Mouse (Mus musculus): Measurements from ENCODE around the gene Scube3.
A peak's percentile ranks its signal among the peaks of the same experiment; 100 is the strongest.
"Not testable (repeated sequence)": the region's sequence is repeated elsewhere in the genome, so short reads cannot be mapped to it uniquely, and the experiment has no call there.

Gene Scube3

DNA sequence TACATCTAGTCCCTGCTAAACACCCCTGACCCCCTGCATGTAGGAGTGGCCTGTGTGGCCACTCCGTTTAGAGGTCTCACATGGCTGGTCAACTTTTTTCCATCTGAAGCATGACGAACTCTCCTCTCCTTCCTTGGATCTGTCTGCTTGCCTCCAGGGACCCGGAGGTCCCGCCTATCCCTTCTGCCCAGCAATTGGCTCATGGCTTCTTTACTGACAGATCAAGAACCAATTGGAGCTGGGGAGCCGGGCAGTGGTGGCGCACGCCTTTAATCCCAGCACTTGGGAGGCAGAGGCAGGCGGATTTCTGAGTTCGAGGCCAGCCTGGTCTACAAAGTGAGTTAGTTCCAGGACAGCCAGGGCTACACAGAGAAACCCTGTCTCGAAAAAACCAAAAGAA lies 80.5 kb downstream of the Scube3 start:
- DNase-seq (ENCODE audit: low spot score) = not testable (repeated sequence)

DNA sequence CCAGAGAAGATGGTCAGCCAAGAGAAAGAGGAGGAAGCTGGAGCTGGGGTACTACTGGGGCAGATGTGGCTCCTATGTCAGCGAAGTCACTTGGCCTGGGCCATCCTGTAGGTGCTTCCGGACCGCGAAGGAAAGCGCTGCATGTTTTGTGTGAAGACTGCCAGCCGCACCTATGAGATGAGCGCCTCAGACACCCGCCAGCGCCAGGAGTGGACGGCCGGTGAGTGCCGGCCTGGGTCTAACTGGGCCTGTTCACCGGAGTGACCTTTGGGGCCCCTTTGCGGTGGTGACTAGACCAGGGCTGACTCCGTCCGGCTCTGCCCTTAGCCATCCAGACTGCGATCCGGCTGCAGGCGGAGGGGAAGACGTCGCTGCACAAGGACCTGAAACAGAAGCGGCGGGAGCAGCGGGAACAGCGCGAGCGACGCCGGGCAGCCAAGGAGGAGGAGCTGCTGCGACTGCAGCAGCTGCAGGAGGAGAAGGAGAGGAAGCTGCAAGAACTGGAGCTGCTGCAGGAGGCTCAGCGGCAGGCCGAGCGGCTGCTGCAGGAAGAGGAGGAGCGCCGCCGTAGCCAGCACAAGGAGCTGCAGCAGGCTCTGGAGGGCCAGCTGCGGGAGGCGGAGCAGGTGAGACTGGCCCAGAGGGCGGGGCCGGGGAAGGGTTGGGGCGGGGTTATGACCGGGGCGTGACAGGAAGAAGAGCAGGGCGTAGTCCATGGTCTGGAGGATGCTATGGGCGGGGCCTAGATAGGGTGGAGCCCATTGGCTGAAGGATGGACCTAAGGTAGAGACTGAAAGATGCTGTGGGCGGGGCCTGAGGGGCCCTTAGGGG lies 81.8 kb downstream of the Scube3 start:
- peak; percentile 49 for DNase-seq (ENCODE audit: low spot score)

All from ovary, postnatal 10 days (tissue).